Mouse (Mus musculus): Measurements from ENCODE around the gene Ypel4.

Gene Ypel4

GRCm38 (mm10) chr2:84758542-84759127 is 24.8 kb downstream of the Ypel4 start:
- peak; percentile 65 for DNase-seq (ENCODE audit: low read depth, low spot score)

GRCm38 (mm10) chr2:84760777-84761176 is 26.9 kb downstream of the Ypel4 start:
- no peak for DNase-seq (ENCODE audit: low read depth, low spot score)

- no peak for DNase-seq (ENCODE audit: low read depth, low spot score)
These were observed 27.5 kb downstream of the Ypel4 start for GRCm38 (mm10) chr2:84761309-84761708.

GRCm38 (mm10) chr2:84761840-84762239 is 28.0 kb downstream of the Ypel4 start:
- DNase-seq (ENCODE audit: low read depth, low spot score) = no peak

- DNase-seq (ENCODE audit: low read depth, low spot score) = peak; percentile 85
These were observed 28.4 kb downstream of the Ypel4 start for GRCm38 (mm10) chr2:84762295-84762694.

- no peak for DNase-seq (ENCODE audit: low read depth, low spot score)
These were observed 29.0 kb downstream of the Ypel4 start for GRCm38 (mm10) chr2:84762818-84763217.

GRCm38 (mm10) chr2:84770501-84770900 is 36.6 kb downstream of the Ypel4 start:
- no peak for DNase-seq (ENCODE audit: low read depth, low spot score)

GRCm38 (mm10) chr2:84772454-84772853 is 38.6 kb downstream of the Ypel4 start:
- no peak for DNase-seq (ENCODE audit: low read depth, low spot score)

GRCm38 (mm10) chr2:84773195-84773594 is 39.3 kb downstream of the Ypel4 start:
- no peak for DNase-seq (ENCODE audit: low read depth, low spot score)

- DNase-seq (ENCODE audit: low read depth, low spot score) = peak; percentile 95
These were observed 40.9 kb downstream of the Ypel4 start for GRCm38 (mm10) chr2:84774751-84775150.

- no peak for DNase-seq (ENCODE audit: low read depth, low spot score)
These were observed 41.4 kb downstream of the Ypel4 start, which contains the start of gene Serping1 for GRCm38 (mm10) chr2:84775241-84775640. Gene Serping1, minus strand, starts transcription at chr2:84775444.

GRCm38 (mm10) chr2:84775665-84776064 is 41.8 kb downstream of the Ypel4 start:
- DNase-seq (ENCODE audit: low read depth, low spot score) = no peak

- no peak for DNase-seq (ENCODE audit: low read depth, low spot score)
These were observed 43.8 kb downstream of the Ypel4 start for GRCm38 (mm10) chr2:84777706-84778105.

- DNase-seq (ENCODE audit: low read depth, low spot score) = peak; percentile 73
These were observed 45.4 kb downstream of the Ypel4 start for GRCm38 (mm10) chr2:84779210-84779609.

- DNase-seq (ENCODE audit: low read depth, low spot score) = no peak
These were observed 49.5 kb downstream of the Ypel4 start for GRCm38 (mm10) chr2:84783315-84783714.

GRCm38 (mm10) chr2:84783840-84784566 is 50.1 kb downstream of the Ypel4 start:
- no peak for DNase-seq (ENCODE audit: low read depth, low spot score)

Measured in ZHBTc4 (cell line).